Mouse (Mus musculus) cerebellum, adult 2 months (tissue): Measurements from ENCODE around the gene Arntl.

Source experiments
- CTCF ChIP-seq: fragments of 200-500 bp; IDR thresholded peaks from 2 replicates; pipeline ENCODE4 v1.5.1; 2011; ENCODE audit warnings: low read depth, mild to moderate bottlenecking, control low read depth, low read length, moderate library complexity, borderline replicate concordance; ENCODE audit not compliant: insufficient read depth
- POLR2A ChIP-seq: fragments of 200-500 bp; IDR thresholded peaks from 2 replicates; pipeline ENCODE4 v1.6.1; 2011; ENCODE audit warnings: low read length, control low read depth, borderline replicate concordance; ENCODE audit not compliant: insufficient read depth

DNA sequence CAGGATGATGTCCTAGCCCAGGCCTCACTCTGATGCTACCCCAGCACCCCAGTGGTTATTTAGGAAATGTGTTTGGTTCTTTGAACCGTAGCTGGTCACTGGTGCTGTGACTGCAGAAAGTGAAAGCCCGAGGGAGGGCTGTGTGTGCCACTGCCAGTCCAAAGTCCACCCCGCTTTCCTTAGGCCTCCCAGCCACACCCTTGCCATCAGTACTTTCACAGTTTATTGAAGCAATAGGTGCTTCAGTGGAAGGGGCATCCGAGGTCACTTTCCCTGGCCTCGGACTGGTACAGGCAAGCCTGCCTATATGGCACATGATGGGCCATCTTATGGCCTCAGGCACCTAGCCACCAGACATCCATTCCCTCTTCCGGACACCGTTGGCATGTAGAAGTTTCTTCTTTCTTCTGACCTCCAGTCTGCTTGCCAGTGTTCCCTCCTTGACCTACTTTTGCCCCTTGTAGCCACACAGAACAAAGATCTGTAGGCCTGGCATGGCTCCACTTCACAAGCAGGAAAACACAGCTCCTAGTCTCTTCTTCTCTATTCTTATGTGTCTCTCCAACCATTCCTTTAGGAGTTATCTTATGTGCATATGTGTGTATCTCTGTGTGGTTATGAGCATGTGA lies 46.6 kb downstream of the Arntl start:
- TF ChIP-seq CTCF (no peak), POLR2A (no peak)
